Mouse (Mus musculus) induced T-regulatory cell, adult 2 months (primary cell): ENCODE data around the gene Chst2.
A peak's percentile ranks its signal among the peaks of the same experiment; 100 is the strongest.

Source experiments
- DNase-seq: peaks from one replicate; pipeline ENCODE4 v3.0.0-alpha.2; 2012; ENCODE audit warnings: low read depth

Chst2 gene

GRCm38 (mm10) chr9:95406571-95407561, at the start of gene Chst2:
Gene Chst2 (minus strand): TSS chr9:95406722.
- DNase-seq: peak; percentile 85

DNA sequence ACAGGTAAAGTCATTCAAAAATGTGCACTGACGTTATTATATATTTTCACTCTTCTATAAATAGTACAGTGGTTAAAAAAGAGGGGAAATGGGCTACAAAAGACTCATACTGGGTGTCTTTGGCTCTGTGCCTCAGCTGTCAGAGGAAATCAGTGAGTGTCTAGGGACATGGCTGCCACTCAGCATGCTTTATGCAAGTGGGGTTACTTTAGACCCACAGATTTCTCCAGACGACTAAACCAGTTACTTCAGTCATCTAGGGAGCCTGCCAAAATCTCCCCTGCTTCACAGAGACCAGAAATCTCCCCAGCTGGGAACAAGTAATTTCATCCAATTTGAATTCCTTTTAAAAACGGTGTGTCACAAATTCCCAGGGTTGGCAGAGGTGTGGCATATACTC, 45.4 kb upstream of the Chst2 start:
- no peak for DNase-seq

- DNase-seq: no peak
Measured at GRCm38 (mm10) chr9:95450586-95450985, 44.1 kb upstream of the Chst2 start.

GRCm38 (mm10) chr9:95442321-95442731, 35.8 kb upstream of the Chst2 start:
- no peak for DNase-seq

DNA sequence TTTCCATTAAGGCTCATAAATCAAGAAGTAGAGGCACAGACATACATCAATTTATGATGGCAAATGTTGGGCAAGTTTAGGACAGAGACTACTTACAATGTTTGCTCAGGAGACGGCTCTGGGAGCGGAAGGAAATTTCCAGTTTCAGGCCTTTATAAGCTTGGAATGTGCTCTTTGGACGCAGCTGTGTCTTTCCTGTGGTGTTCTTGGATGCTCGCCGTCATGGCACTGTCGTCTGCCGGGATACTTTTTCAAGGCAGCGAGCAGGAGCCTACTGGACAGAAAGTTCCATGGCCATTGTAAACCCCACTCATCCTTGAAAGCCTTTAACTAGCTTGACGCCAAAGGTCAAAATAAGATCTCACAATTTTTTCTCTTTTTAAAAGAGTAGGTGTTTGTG, 31.4 kb upstream of the Chst2 start:
- no peak for DNase-seq

GRCm38 (mm10) chr9:95436294-95436613, 29.7 kb upstream of the Chst2 start:
- no peak for DNase-seq

GRCm38 (mm10) chr9:95435506-95436293, 29.2 kb upstream of the Chst2 start:
- no peak for DNase-seq

DNA sequence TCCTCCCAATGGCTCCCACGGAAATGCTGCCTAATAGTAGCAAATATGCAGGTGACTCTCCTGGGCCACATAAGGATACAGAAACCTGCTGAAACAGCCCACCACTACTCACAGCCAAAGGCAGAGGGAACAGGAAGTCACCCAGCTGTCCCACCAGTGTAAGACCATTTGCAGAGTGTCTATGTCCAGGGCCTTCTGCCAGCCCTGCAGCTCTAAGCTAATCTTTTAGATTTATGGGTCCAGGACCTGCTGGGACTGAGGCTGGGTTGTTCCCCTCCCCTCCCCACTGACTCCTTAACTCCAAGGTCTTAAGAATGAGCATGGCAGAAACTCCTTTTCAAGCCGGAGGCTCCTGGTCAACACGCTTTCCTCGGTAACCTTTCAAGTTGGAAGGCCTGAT, 21.8 kb upstream of the Chst2 start:
- DNase-seq: no peak

DNA sequence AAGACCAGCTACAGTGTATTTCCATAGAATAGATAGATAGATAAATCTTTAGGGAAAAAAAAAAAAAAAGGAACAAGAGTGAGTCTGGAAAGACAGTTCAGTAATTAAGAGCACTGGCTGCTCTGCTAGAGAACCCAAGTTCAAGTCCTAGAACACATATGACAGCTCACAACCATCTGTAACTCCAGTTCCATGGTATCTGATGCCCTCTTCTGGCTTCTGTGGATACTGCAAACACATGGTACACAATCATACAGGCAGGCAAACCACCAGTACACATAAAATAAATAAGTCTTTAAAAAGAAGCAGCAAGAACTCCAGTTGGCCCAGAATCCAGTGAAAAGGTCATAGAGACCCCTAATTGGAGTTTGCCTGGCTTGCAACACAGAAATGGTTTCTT, 7.4 kb upstream of the Chst2 start:
- DNase-seq: peak; percentile 59

- no peak for DNase-seq
Measured at GRCm38 (mm10) chr9:95412047-95412446, 5.5 kb upstream of the Chst2 start.

- DNase-seq: peak; percentile 71
Measured at GRCm38 (mm10) chr9:95407586-95408220, 1.2 kb upstream of the Chst2 start.

- no peak for DNase-seq
Measured at GRCm38 (mm10) chr9:95405946-95406570, 464 bp downstream of the Chst2 start.

- peak; percentile 82 for DNase-seq
Measured at GRCm38 (mm10) chr9:95405511-95405945, 994 bp downstream of the Chst2 start.

GRCm38 (mm10) chr9:95404811-95405465, 1.6 kb downstream of the Chst2 start:
- DNase-seq: no peak

DNA sequence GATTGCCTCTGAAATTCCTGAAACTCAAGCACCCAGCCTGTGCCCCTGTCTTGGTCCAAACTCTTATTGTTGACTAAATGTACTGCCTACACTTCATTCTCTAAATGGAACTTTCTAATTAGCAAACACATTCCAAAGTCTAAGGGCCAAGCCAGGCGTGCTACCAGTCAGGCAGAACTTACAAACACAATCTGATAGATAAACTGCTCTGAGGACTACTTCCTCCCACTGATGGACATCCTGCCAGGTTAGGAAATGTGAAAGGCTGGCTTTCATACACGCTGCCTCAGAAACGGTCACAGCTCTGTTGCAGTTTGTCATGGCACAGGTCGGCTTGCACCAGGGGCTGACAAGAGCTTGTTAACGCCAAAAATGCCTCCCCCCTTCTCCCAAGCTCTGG, 4.8 kb downstream of the Chst2 start:
- no peak for DNase-seq

DNA sequence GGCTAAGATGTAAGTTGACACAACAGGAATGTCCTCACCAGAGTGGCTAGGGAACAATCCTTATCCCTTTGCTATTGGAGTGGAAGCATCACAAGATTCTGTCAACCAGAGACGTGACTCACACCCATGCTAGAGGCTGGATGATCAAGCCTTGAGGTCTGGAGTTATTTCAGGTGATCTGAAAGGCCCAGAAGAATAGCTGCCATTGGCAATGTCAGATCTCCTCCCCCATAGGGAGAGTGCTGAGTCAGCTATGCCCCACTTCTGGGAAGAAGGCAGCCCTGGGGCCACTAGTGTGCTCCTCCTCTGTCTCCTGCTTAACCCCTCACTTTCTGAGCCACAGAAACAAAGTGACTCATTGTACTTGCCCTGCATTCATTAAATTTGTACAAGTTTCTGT, 14.5 kb downstream of the Chst2 start:
- DNase-seq: no peak

DNA sequence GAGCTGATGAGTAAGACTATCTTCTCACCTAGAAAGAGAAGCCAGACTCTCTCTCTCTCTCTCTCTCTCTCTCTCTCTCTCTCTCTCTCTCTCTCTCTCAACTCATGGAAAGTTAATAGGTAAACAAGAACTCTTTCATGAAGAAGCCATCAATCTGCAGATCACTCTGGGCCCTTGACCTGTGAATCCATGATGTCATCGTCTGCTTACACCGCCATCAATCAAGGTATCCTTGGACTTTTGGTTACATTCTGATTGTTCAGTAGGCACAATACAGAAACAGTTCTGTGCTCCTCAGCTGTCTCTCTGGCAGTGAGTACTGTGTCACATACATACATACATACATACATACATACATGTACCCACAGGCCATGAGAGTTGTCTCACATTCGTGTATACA, 16.6 kb downstream of the Chst2 start:
- no peak for DNase-seq

DNA sequence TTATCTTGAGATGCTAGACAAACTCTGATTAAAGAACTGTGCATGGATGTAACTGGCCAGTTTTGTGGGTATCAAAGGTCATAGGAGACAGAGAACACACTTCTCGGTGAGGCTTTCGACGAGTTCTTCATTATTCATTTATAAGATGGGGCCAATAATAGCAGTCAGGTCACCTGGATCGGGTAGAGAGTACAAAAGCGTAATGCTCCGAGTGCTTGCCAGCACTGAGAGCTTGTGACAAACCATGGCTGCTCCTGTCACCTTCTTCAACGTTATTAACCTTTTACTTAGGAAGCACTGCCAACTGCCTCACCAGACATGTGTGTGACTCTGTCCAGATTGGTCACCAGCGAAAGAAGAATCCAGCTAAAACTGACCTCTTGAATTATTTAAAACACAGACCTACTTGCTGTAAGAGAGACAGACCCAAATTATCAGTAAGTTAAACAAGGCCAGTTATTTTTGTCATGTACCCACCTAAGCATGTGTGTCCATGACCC, 18.6 kb downstream of the Chst2 start:
- no peak for DNase-seq

DNA sequence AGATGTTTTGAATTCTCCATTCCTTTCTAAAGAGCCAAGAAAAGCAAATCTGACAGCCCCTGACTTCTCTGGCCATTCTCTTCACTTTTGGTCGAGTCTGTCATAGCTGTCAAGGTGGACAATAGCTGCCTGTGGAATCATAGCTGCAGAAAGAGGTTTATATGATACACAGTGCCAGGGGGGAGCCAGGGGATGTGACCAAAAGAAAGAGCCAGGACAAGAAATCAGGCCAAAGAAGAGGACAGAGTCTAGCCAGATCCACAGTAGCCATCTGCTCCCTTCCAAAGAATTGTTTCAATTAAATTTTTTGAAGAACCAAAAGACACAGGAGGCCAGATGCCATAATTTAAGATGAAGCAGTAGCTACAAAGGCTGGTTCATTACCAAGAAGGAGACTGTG, 30.6 kb downstream of the Chst2 start:
- DNase-seq: no peak

- DNase-seq: no peak
Measured at GRCm38 (mm10) chr9:95375336-95375735, 31.2 kb downstream of the Chst2 start.

GRCm38 (mm10) chr9:95373741-95374140, 32.8 kb downstream of the Chst2 start:
- DNase-seq: no peak
